Mouse (Mus musculus) thymus, adult 2 months (tissue): Measurements from ENCODE around the gene Rab42.

Source experiments
- CTCF ChIP-seq: fragments of 200-500 bp; IDR thresholded peaks from 2 replicates; pipeline ENCODE4 v1.5.1; 2012; ENCODE audit warnings: mild to moderate bottlenecking, control low read depth, low read length, moderate library complexity, borderline replicate concordance; ENCODE audit not compliant: control insufficient read depth, poor library complexity, insufficient read depth; ENCODE audit errors: extremely low read depth
- POLR2A ChIP-seq: fragments of 200-500 bp; IDR thresholded peaks from 2 replicates; pipeline ENCODE4 v1.6.1; 2012; ENCODE audit warnings: mild to moderate bottlenecking, low read length, control low read depth, moderate library complexity; ENCODE audit not compliant: control insufficient read depth, poor library complexity, insufficient read depth; ENCODE audit errors: extremely low read depth

GRCm38 (mm10) chr4:132256384-132256783 is 46.8 kb downstream of the Rab42 start:
- no peak for TF ChIP-seq POLR2A
- no peak for TF ChIP-seq CTCF
